Mouse (Mus musculus) lung, postnatal 0 days (tissue): ENCODE data around the gene Zswim7. TPM values are rescaled to one million over a fixed set of nuclear protein-coding genes. Genes with fewer than 3 reads are reported as not detected.

Source experiments
- ATAC-seq: fragments of 200-750 bp; cut with Nextera tagmentation; 2 replicates; pipeline ENCODE4 v1.8.0; 2017; ENCODE audit warnings: moderate library complexity
- DNase-seq: peaks from one replicate; pipeline ENCODE4 v3.0.0-alpha.2; 2016; ENCODE audit warnings: low spot score
- H3K27ac ChIP-seq: fragments of 300-500 bp; sonication (generic); 2 replicates; pipeline ENCODE4 v1.5.1; 2014; ENCODE audit warnings: antibody characterized with exemption, mild to moderate bottlenecking, low read length, mixed read lengths
- H3K27me3 ChIP-seq: fragments of 300-500 bp; sonication (generic); replicated peaks from 2 replicates; pipeline ENCODE4 v1.6.1; 2014; ENCODE audit warnings: low read length, mixed read lengths; ENCODE audit not compliant: insufficient read depth
- H3K36me3 ChIP-seq: fragments of 300-500 bp; sonication (generic); 2 replicates; pipeline ENCODE4 v1.6.1; 2014; ENCODE audit warnings: low read length, mixed read lengths; ENCODE audit not compliant: insufficient read depth
- H3K4me1 ChIP-seq: fragments of 300-500 bp; sonication (generic); 2 replicates; pipeline ENCODE4 v1.6.1; 2014; ENCODE audit warnings: antibody characterized with exemption, low read depth, low read length, mixed read lengths; ENCODE audit not compliant: insufficient read depth
- H3K4me2 ChIP-seq: fragments of 300-500 bp; sonication (generic); replicated peaks from 2 replicates; pipeline ENCODE4 v1.6.1; 2014; ENCODE audit warnings: low read depth, mild to moderate bottlenecking, low read length, moderate library complexity, mixed read lengths
- H3K4me3 ChIP-seq: fragments of 300-500 bp; sonication (generic); 2 replicates; pipeline ENCODE4 v1.5.1; 2014; ENCODE audit warnings: low read depth, low read length
- H3K9ac ChIP-seq: fragments of 300-500 bp; sonication (generic); replicated peaks from 2 replicates; pipeline ENCODE4 v1.6.1; 2014; ENCODE audit warnings: low read depth, mild to moderate bottlenecking
- H3K9me3 ChIP-seq: fragments of 300-500 bp; sonication (generic); 2 replicates; pipeline ENCODE4 v1.6.1; 2016; ENCODE audit warnings: low read length, mixed read lengths
- CTCF ChIP-seq: IDR thresholded peaks from 2 replicates; pipeline ENCODE4 v1.5.1; 2016; ENCODE audit warnings: antibody characterized with exemption, mild to moderate bottlenecking
- EP300 ChIP-seq: IDR thresholded peaks from 2 replicates; pipeline ENCODE4 v1.6.1; 2016; ENCODE audit warnings: antibody characterized with exemption, mild to moderate bottlenecking, control low read depth
- WGBS: fragments of 180-500 bp; shearing (Covaris S2); extraction: QIAGEN DNeasy Blood & Tissue Kit; methylation state at CpG from one replicate; pipeline ENCODE4 v1.1.7; 2014; 5-methylcytosine and 5-hydroxymethylcytosine counted together
- polyA plus RNA-seq: library from polyadenylated mRNA; unstranded; fragments of >200 nt; fragmentation: Nextera tagmentation; extraction: Ambion mirVana; gene quantifications from 2 replicates; pipeline ENCODE4 v1.2.1, GENCODE M21; 2015

Gene Zswim7
- polyA plus RNA-seq, 1 experiment from 2014 or later, result 20.9 TPM

DNA sequence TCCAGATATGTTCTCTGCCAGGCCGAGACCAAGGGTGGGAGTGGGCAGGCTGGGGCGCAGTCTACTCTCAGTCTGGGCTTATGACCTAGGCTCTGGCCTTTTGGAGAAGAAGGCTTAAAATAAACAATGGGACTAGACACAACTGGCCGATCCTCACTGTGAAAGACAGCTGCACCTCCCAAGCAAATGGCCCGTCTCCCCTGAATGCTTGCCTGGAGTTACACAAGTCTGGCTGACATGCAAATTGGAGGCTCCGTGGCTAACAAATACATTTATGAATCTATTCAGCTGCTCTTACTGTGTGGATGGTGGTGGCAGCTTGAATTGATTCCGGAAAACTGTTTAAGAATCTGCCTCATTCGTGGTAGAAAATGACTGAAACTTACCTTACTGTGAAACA is 15.5 kb downstream of the Zswim7 start:
- H3K36me3 ChIP-seq, result no peaks in the 10 kb centered on the region
- no peaks in the 10 kb centered on the region; the same call in 1 of the 2 replicates for H3K4me1 ChIP-seq
- no peak overlapping the region for H3K9ac ChIP-seq
- ATAC-seq, result no peak
- H3K27ac ChIP-seq, result no peak overlapping the region
- TF ChIP-seq EP300, result no peak
- TF ChIP-seq CTCF, result no peak
- no peak overlapping the region for H3K4me2 ChIP-seq
- no peaks in the 10 kb centered on the region for H3K27me3 ChIP-seq
- no peak for DNase-seq
- H3K9me3 ChIP-seq, result no peaks in the 10 kb centered on the region
- no peak overlapping the region for H3K4me3 ChIP-seq
- WGBS, result 81% methylated on average over 7 of the region's 7 CpGs

DNA sequence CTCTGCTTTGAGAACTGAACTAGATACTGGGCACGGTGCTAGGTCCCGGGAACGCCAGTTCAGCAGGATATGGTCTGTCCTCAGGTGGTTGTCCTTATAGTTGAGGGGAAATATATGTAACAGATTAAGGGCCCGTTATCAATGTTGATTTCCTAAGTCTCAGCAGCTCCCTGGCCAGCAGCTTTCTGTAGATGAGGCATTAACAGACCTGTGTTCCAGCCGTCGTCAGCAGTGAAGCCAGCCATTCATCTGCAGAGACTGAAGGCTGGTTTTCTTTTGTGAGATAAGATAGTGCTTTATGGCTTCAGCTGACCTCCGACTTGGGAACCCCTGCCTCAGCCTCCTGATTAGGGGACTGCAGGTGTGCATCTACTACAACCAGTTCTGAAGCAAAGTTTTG is 17.2 kb downstream of the Zswim7 start:
- Histone ChIP-seq H3K9ac (no peak overlapping the region), H3K9me3 (no peaks in the 10 kb centered on the region), H3K4me3 (no peak overlapping the region), H3K4me2 (no peak overlapping the region), H3K36me3 (no peaks in the 10 kb centered on the region), H3K27ac (no peak overlapping the region), H3K27me3 (no peaks in the 10 kb centered on the region), H3K4me1 (no peaks in the 10 kb centered on the region; the same call in 1 of the 2 replicates)
- WGBS, result 52% methylated on average over 7 of the region's 7 CpGs
- DNase-seq (no peak), ATAC-seq (no peak)
- TF ChIP-seq EP300 (no peak), CTCF (no peak)

- DNase-seq, result no peak
- 54% methylated on average over 7 of the region's 7 CpGs for WGBS
- H3K4me3 ChIP-seq, result no peak overlapping the region
- no peak overlapping the region for H3K27ac ChIP-seq
- no peaks in the 10 kb centered on the region for H3K27me3 ChIP-seq
- H3K36me3 ChIP-seq, result no peaks in the 10 kb centered on the region
- no peak overlapping the region for H3K9ac ChIP-seq
- H3K9me3 ChIP-seq, result no peaks in the 10 kb centered on the region
- H3K4me1 ChIP-seq, result no peaks in the 10 kb centered on the region; the same call in 1 of the 2 replicates
- TF ChIP-seq EP300 (no peak), CTCF (no peak)
- no peak for ATAC-seq
- no peak overlapping the region for H3K4me2 ChIP-seq
These were observed 17.6 kb downstream of the Zswim7 start for GRCm38 (mm10) chr11:62263599-62263998.

DNA sequence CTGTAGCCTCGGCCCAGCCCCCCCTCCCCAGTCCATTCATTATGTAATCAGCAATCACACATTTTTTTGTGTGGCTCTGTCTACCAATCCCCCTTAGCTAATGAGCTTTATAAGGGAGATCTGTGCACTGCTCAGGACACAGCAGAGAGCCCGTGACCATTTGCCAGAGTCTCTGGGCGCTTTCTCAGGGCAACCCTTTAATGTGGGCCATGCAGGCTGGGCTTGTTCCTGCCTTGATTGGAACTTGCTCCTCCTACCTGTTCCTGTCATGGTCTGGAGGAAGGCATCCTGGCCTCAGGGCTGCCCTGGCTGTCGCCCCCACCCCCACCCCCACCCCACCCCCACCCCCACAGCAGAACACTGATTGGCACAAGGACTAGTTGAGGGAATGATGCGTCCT is 22.0 kb downstream of the Zswim7 start:
- DNase-seq, result no peak
- Histone ChIP-seq H3K4me2 (no peak overlapping the region), H3K9ac (no peak overlapping the region), H3K9me3 (no peaks in the 10 kb centered on the region), H3K27ac (no peak overlapping the region), H3K4me1 (no peaks in the 10 kb centered on the region; the same call in 1 of the 2 replicates), H3K27me3 (no peaks in the 10 kb centered on the region), H3K36me3 (no peaks in the 10 kb centered on the region), H3K4me3 (no peak overlapping the region)
- ATAC-seq, result no peak
- TF ChIP-seq EP300 (no peak), CTCF (no peak)
- WGBS, result 72% methylated on average over 4 of the region's 5 CpGs

- Histone ChIP-seq H3K4me1 (peaks cover 7% of the 10 kb centered on the region; the same call in 1 of the 2 replicates), H3K4me3 (no peak overlapping the region), H3K9me3 (no peaks in the 10 kb centered on the region), H3K9ac (no peak overlapping the region), H3K27ac (no peak overlapping the region), H3K36me3 (no peaks in the 10 kb centered on the region), H3K27me3 (no peaks in the 10 kb centered on the region), H3K4me2 (no peak overlapping the region)
- WGBS, result 78% methylated on average over 5 of the region's 5 CpGs
- ATAC-seq (no peak), DNase-seq (no peak)
- TF ChIP-seq EP300, result no peak
- no peak for TF ChIP-seq CTCF
These were observed 27.8 kb downstream of the Zswim7 start for GRCm38 (mm10) chr11:62253380-62253779.

DNA sequence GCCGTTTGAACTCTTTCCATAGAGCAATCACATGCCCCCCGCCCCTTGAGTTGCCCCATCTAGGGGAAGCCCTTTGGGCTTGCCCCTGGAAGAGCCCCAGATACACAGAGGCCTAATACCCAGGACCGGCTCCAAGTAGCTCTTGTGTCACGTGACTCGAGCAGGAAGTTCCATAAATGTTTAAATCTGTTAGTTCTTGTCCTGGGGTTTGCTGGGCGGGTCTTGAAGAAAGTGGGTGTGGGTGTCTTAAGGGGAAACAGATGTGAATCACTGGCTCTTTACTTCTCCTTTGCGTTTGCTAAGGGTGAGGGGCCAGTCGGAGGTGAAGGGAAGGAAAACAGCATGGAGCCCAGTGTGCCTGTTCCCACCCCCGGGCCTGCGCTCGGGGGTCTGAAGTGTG is 30.1 kb downstream of the Zswim7 start:
- DNase-seq (peak; percentile 80), ATAC-seq (peak; percentile 8; the same call in 1 of the 2 replicates)
- Histone ChIP-seq H3K27ac (no peak overlapping the region), H3K4me3 (peak overlapping the region; percentile 12; the same call in 1 of the 2 replicates), H3K4me1 (peaks cover 7% of the 10 kb centered on the region; the same call in 1 of the 2 replicates), H3K36me3 (no peaks in the 10 kb centered on the region), H3K9me3 (no peaks in the 10 kb centered on the region), H3K4me2 (peak overlapping the region; percentile 94), H3K27me3 (no peaks in the 10 kb centered on the region), H3K9ac (no peak overlapping the region)
- TF ChIP-seq CTCF (no peak), EP300 (no peak)
- WGBS, result 34% methylated on average over 11 of the region's 11 CpGs
